Mouse (Mus musculus): Measurements from ENCODE around the gene Sco2. TPM values are rescaled to one million over a fixed set of nuclear protein-coding genes. Genes with fewer than 3 reads are reported as not detected.

The Sco2 gene
- total RNA-seq (2012; rRNA removed): 50.2 and 58.9 TPM in 2 replicates
- polyA plus RNA-seq (2012; ENCODE audit: insufficient read depth in 1 of 2, insufficient read length in 2 of 2, low read depth in 1 of 2, low replicate concordance in 2 of 2, missing spikeins in 1 of 2): 10 to 100 TPM in 1 of 2 experiments, not detected in 1; 34.6 TPM

DNA sequence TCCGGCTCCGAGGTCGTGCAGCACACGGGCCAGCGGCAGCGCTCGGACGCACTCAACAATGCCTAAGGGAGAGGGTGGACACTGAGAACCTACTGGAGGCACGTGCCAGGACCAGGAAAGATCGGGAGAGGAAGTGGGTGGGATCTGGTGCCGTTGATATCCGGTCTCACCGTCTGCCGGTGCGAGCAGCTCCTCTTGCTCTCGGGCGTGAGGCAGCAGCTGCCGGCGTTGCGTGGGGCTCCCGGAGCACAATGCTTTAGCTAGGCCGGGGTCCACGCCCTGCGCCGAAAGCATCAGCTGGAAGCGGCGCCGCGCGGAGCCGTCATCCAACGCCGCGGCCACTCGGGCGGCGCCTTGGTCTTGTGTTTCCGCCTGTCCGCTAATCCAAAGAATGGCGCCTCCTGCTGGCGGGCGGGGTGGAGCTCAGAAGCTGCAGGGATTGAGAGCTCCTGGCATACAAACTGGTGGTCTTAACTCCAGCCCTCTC is at the start of gene Sco2:
TSS of gene Sco2 (minus strand) at position 85 of the 487 bp plus-strand sequence.
- Histone ChIP-seq H3K4me3 (ENCODE audit: control insufficient read depth in 1 of 2, insufficient read depth in 1 of 2, low read depth in 2 of 2, low read length in 2 of 2) (peak within 1 kb of the TSS; percentile 63 to 76), H3K9ac (ENCODE audit: control insufficient read depth, low read depth, low read length, poor library complexity, severe bottlenecking) (peak within 1 kb of the TSS; percentile 90), H3K27ac (ENCODE audit: control insufficient read depth, low read depth, low read length) (peak within 1 kb of the TSS; percentile 80), H3K36me3 (ENCODE audit: control insufficient read depth in 1 of 2, insufficient read depth in 2 of 2, low read length in 2 of 2) (peaks cover 3 to 5% of the 10 kb centered on the region in 2 experiments; a peak in 3 of 4 replicates), H3K4me1 (ENCODE audit: control insufficient read depth in 1 of 2, insufficient read depth in 2 of 2, low read length in 2 of 2) (0 out of 4 replicates have a peak, but pooled peaks cover 0 to 3% of the 10 kb centered on the region in 2 experiments), H3K79me2 (ENCODE audit: control insufficient read depth, insufficient read depth, low read length, poor library complexity) (peaks cover 20% of the 10 kb centered on the region), H3K9me3 (replicated peaks; ENCODE audit: insufficient read depth, low read length) (no peaks in the 10 kb centered on the region), H3K27me3 (ENCODE audit: control insufficient read depth in 1 of 2, insufficient read depth in 2 of 2, low read length in 2 of 2) (no peaks in the 10 kb centered on the region)
- TF ChIP-seq ZC3H11A (IDR thresholded peaks at IDR 0.05; ENCODE audit: low read depth, low read length) (peak; percentile 33; the same call in 1 of the 2 replicates), NELFE (IDR thresholded peaks at IDR 0.05; ENCODE audit: low read depth, low read length) (peak; percentile 81), GATA1 (IDR thresholded peaks at IDR 0.05; ENCODE audit: low read depth, low read length) (no peak), CTCF (IDR thresholded peaks at IDR 0.05 in 2 of 3, conservative IDR thresholded peaks at IDR 0.05 in 1 of 3; ENCODE audit: control insufficient read depth in 1 of 3, insufficient read depth in 1 of 3, low read depth in 2 of 3, low read length in 3 of 3, poor library complexity in 1 of 3, severe bottlenecking in 1 of 3) (peak; percentile 76 to 96 (median 84)), MAZ (IDR thresholded peaks at IDR 0.05; ENCODE audit: low read depth, low read length) (peak; percentile 79; the same call in 1 of the 2 replicates), ZNF384 (IDR thresholded peaks at IDR 0.05; ENCODE audit: low read depth, low read length) (0 out of 2 replicates have a peak, but pooled peaks have one; percentile 9), E2F4 (IDR thresholded peaks at IDR 0.05; ENCODE audit: borderline replicate concordance, low read depth, low read length) (no peak), CHD1 (IDR thresholded peaks at IDR 0.05; ENCODE audit: low read depth, low read length) (no peak), USF1 (IDR thresholded peaks at IDR 0.05; ENCODE audit: low read depth, low read length) (peak; percentile 75), POLR2A (IDR thresholded peaks at IDR 0.05; ENCODE audit: control insufficient read depth in 1 of 2, insufficient read depth in 1 of 2, low read depth in 1 of 2, low read length in 2 of 2, poor library complexity in 1 of 2) (peak; percentile 91), EP300 (IDR thresholded peaks at IDR 0.05; ENCODE audit: low read depth in 1 of 2, low read length in 2 of 2) (0 out of 4 replicates have a peak, but pooled peaks of 1 of the 2 experiments have one; percentile 10), HCFC1 (IDR thresholded peaks at IDR 0.05; ENCODE audit: low read depth, low read length) (peak; percentile 71), POLR2AphosphoS2 (IDR thresholded peaks at IDR 0.05; ENCODE audit: low read length) (no peak), SMC3 (IDR thresholded peaks at IDR 0.05; ENCODE audit: low read depth, low read length) (peak; percentile 58), POLR2AphosphoS5 (IDR thresholded peaks at IDR 0.05; ENCODE audit: borderline replicate concordance, low read depth, low read length) (peak; percentile 75; the same call in 1 of the 2 replicates), SIN3A (IDR thresholded peaks at IDR 0.05; ENCODE audit: low read length) (peak; percentile 88), MAFK (IDR thresholded peaks at IDR 0.05; ENCODE audit: borderline replicate concordance, low read depth, low read length) (no peak), TBP (IDR thresholded peaks at IDR 0.05; ENCODE audit: low read depth, low read length) (peak; percentile 61), MYC (IDR thresholded peaks at IDR 0.05; ENCODE audit: low read depth, low read length) (peak; percentile 94), BHLHE40 (IDR thresholded peaks at IDR 0.05; ENCODE audit: borderline replicate concordance, low read depth, low read length) (peak; percentile 95), RAD21 (IDR thresholded peaks at IDR 0.05; ENCODE audit: low read depth, low read length) (peak; percentile 20), ELF1 (IDR thresholded peaks at IDR 0.05; ENCODE audit: low read depth, low read length) (peak; percentile 72), ETS1 (IDR thresholded peaks at IDR 0.05; ENCODE audit: low read depth, low read length) (0 out of 2 replicates have a peak, but pooled peaks have one; percentile 32), MAX (IDR thresholded peaks at IDR 0.05; ENCODE audit: low read length) (peak; percentile 96)
- peak; percentile 93 for DNase-seq (ENCODE audit: low read depth, low spot score)
